Mouse (Mus musculus) embryonic facial prominence, embryonic 15.5 days (tissue): ENCODE measurements around the gene Tns3. TPM values are rescaled to one million over a fixed set of nuclear protein-coding genes. Genes with fewer than 3 reads are reported as not detected.

Source experiments
- ATAC-seq: fragments of 200-750 bp; cut with Nextera tagmentation; 2 replicates; pipeline ENCODE4 v1.8.0; 2017; ENCODE audit warnings: low read depth, moderate TSS enrichment; ENCODE audit not compliant: insufficient number of reproducible peaks, low FRiP score, low TSS enrichment
- H3K27ac ChIP-seq: fragments of 300-500 bp; sonication (generic); replicated peaks from 2 replicates; pipeline ENCODE4 v1.5.1; 2015; ENCODE audit warnings: mild to moderate bottlenecking, inconsistent platforms
- H3K27me3 ChIP-seq: fragments of 300-500 bp; sonication (generic); 2 replicates; pipeline ENCODE4 v1.6.1; 2015; ENCODE audit warnings: inconsistent platforms
- H3K36me3 ChIP-seq: fragments of 300-500 bp; sonication (generic); 2 replicates; pipeline ENCODE4 v1.6.1; 2015; ENCODE audit warnings: mild to moderate bottlenecking, inconsistent platforms
- H3K4me1 ChIP-seq: fragments of 300-500 bp; sonication (generic); 2 replicates; pipeline ENCODE4 v1.6.1; 2015; ENCODE audit warnings: inconsistent platforms
- H3K4me2 ChIP-seq: fragments of 300-500 bp; sonication (generic); replicated peaks from 2 replicates; pipeline ENCODE4 v1.6.1; 2015; ENCODE audit warnings: mild to moderate bottlenecking, inconsistent platforms
- H3K4me3 ChIP-seq: fragments of 300-500 bp; sonication (generic); replicated peaks from 2 replicates; pipeline ENCODE4 v1.5.1; 2015; ENCODE audit warnings: mild to moderate bottlenecking, inconsistent platforms
- H3K9ac ChIP-seq: fragments of 300-500 bp; sonication (generic); 2 replicates; pipeline ENCODE4 v1.6.1; 2015; ENCODE audit warnings: inconsistent platforms
- H3K9me3 ChIP-seq: fragments of 300-500 bp; sonication (generic); replicated peaks from 2 replicates; pipeline ENCODE4 v1.6.1; 2016; ENCODE audit warnings: inconsistent platforms
- WGBS: fragments of 180-500 bp; shearing (Covaris S2); methylation state at CpG from one replicate; pipeline ENCODE4 v1.1.7; 2015; 5-methylcytosine and 5-hydroxymethylcytosine counted together
- polyA plus RNA-seq: library from polyadenylated mRNA; unstranded; fragments of >200 nt; fragmentation: Nextera tagmentation; extraction: Ambion mirVana; gene quantifications from 2 replicates; pipeline ENCODE4 v1.2.1, GENCODE M21; 2015

Gene Tns3
- polyA plus RNA-seq, 1 experiment from 2014 or later, result 23.4 TPM

DNA sequence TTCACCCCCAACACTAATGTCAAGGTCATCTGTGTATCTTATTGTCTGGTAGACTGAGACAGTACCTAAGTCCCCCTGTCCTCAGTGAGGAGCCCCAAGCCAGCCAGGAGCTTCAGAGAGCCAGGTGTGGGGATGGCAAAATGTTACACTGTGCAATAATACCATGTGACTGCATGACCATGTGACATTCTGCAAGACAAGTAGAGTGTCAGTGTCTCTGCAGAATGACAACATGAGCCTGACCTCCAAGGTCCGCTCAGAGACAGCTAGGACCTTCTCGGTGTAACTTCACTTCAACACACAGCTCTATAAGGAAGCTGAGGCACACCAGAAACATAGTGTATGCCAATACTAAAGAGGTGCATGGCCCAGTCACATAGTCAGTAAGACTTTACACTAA is 20.1 kb downstream of the Tns3 start:
- WGBS, result 93% methylated on average over 2 of the region's 2 CpGs
- Histone ChIP-seq H3K27me3 (no peaks in the 10 kb centered on the region), H3K4me1 (peaks cover 35% of the 10 kb centered on the region), H3K4me2 (no peak overlapping the region), H3K9me3 (no peaks in the 10 kb centered on the region), H3K36me3 (no peaks in the 10 kb centered on the region), H3K27ac (no peak overlapping the region), H3K4me3 (no peak overlapping the region), H3K9ac (no peak overlapping the region)
- ATAC-seq, result no peak

DNA sequence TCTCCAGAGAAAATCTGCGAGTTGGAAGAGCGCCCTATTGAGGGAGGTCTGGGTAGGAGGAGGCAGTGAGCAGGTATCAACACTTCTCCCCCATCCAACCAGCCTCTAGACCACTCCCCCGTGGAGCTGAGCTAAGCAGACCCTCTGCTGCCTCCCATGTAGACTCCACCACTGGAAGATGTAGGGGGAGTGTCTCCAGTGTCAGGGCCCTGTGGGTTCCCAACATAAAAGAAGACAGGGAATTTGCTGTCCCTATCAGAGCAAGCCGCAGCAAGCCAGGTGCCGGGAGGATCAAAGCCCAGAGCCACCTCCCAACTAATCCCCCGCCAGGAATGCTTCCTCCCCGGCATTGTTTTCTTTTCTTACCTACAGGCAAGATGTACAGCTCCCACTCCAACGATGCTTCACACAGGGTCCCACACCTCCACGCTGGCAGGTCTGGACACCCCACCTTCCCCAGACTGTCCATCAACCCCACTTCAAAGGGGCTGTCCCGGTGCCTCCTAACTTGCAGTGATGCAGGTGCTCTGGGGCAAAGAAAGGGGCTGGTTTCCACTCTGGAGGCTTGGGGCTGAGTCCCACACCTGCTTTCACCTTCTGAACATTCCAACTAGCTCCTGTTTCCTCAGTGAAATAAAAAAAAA is 22.6 kb downstream of the Tns3 start:
- peak; percentile 50; the same call in 1 of the 2 replicates for ATAC-seq
- no peak overlapping the region for H3K27ac ChIP-seq

DNA sequence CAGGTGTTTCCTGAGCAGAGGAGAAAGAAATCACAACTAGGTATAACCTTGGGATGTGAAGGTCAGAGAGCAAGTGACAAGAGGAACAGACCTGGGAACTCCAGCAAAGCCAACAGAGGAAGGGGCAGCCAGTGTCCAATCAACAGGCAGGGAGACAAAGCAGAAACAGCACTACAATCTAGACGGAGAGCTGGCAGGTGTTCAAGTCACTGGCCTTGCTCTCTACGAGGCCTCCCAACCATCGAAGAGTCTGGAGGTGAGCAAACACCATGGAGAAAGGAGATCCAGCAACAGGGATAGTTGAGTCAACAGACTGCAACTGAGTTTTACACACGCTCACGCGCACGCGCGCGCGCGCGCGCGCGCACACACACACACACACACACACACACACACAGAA is 24.6 kb downstream of the Tns3 start:
- Histone ChIP-seq H3K4me1 (peaks cover 23% of the 10 kb centered on the region), H3K36me3 (no peaks in the 10 kb centered on the region), H3K9me3 (no peaks in the 10 kb centered on the region), H3K4me2 (no peak overlapping the region), H3K4me3 (no peak overlapping the region), H3K27me3 (no peaks in the 10 kb centered on the region), H3K9ac (no peak overlapping the region), H3K27ac (no peak overlapping the region)
- ATAC-seq, result no peak
- WGBS, result 93% methylated on average over 16 of the region's 16 CpGs

More for the DNA sequence above, 22.6 kb downstream of the Tns3 start:
- Histone ChIP-seq H3K36me3 (no peaks in the 10 kb centered on the region), H3K9ac (no peak overlapping the region), H3K9me3 (no peaks in the 10 kb centered on the region), H3K4me1 (peaks cover 26% of the 10 kb centered on the region), H3K27me3 (no peaks in the 10 kb centered on the region), H3K4me2 (no peak overlapping the region), H3K4me3 (no peak overlapping the region)
- 36% methylated on average over 10 of the region's 10 CpGs for WGBS

GRCm38 (mm10) chr11:8639007-8639718 is 25.2 kb downstream of the Tns3 start:
- Histone ChIP-seq H3K27ac (no peak overlapping the region), H3K9me3 (no peaks in the 10 kb centered on the region), H3K4me3 (no peak overlapping the region), H3K27me3 (no peaks in the 10 kb centered on the region), H3K4me1 (peaks cover 26% of the 10 kb centered on the region), H3K36me3 (no peaks in the 10 kb centered on the region), H3K9ac (no peak overlapping the region), H3K4me2 (no peak overlapping the region)
- 89% methylated on average over 6 of the region's 6 CpGs for WGBS
- ATAC-seq, result no peak

DNA sequence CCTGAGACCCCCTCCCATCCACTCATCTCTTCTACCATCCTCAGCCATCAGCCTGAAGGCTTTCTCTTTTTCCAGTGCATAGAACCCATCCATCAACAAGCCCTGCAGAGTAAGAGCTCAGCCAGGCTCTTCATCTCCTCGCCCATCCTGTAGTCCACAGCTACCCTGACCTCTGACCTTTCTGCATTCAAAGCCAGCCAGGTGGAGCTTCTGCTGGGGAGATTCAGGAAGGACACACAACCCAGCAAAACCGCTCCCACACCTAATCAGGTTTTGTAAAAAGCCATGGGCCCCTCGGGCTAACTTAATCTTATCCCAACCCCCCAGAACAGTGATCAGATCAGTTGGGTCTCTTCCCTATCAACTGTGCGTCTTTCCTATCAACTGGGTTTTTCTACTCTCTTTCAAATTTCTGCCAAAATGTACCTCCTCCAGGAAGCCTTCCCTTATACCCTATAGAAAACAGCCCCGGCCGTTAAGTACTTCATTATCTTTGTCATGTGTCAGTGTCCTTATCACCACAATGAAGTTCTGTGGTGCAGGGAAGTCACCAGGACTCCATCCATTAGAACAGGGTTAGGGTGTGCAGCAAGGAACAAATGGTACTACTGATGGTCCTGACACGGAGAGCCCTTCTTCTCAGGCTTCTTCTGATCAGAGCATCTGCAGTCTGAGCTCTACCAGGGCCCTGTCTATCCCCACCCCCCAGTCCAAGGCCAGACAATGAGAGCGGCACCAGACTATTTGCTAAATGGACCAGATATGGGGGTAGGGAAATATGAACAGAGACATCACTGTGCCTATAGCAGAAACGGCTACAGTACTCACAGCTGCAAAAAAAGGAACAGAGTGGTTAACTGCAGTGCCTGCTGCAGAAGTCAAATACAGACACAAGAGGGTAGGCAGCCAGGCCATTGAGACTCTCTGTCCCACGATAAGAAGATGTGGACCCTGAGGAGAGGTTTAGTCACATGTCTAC is 26.6 kb downstream of the Tns3 start:
- H3K4me1 ChIP-seq, result peaks cover 26% of the 10 kb centered on the region
- no peak overlapping the region for H3K27ac ChIP-seq
- H3K36me3 ChIP-seq, result no peaks in the 10 kb centered on the region
- 78% methylated on average over 10 of the region's 10 CpGs for WGBS
- H3K4me3 ChIP-seq, result no peak overlapping the region
- no peak for ATAC-seq
- H3K4me2 ChIP-seq, result no peak overlapping the region
- no peaks in the 10 kb centered on the region for H3K9me3 ChIP-seq
- H3K9ac ChIP-seq, result no peak overlapping the region
- H3K27me3 ChIP-seq, result no peaks in the 10 kb centered on the region

DNA sequence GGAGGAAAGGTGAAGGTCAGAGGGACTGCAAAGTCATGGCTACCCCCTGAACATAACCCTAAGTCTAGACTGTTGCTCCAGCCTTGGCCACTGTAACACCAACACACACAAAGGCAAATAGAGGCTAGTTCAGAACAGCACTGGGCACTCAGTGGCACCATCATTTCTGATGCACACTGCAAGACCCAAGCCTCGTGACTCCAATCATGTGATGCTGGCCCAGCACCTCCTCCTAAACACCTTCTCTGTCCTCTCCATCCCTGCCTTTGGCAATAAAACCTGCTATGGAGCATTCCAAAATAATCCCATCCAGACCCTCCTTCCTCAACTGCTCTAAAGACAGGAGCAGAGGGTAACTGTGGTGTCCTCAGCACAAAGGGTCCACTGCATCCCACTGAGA is 27.7 kb downstream of the Tns3 start:
- Histone ChIP-seq H3K4me1 (peaks cover 25% of the 10 kb centered on the region), H3K9ac (no peak overlapping the region), H3K4me3 (no peak overlapping the region), H3K4me2 (no peak overlapping the region), H3K36me3 (no peaks in the 10 kb centered on the region), H3K27me3 (no peaks in the 10 kb centered on the region), H3K9me3 (no peaks in the 10 kb centered on the region), H3K27ac (no peak overlapping the region)
- 53% methylated on average over 1 of the region's 1 CpGs for WGBS
- no peak for ATAC-seq

DNA sequence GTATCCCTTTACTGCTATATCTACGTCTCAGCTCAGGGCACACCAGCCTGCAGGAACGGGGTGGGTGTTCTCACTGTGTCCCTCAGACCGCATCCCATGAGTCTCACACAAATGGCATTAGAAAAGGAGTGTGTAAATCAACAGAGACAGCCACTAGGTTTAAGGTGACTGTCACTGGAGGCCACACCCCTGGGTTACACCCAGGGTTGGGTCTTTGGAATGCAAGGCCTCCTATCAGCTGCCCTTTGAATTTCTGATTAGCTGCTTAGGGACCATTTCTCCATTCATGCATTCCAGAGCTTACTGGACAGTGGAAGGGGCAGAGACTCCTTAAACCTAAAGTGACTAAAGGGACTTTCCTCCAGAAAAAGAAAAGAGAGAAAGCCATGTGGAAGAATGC is 28.6 kb downstream of the Tns3 start:
- ATAC-seq, result no peak
- Histone ChIP-seq H3K9me3 (no peaks in the 10 kb centered on the region), H3K27ac (no peak overlapping the region), H3K4me2 (no peak overlapping the region), H3K4me3 (no peak overlapping the region), H3K4me1 (peaks cover 16% of the 10 kb centered on the region), H3K27me3 (no peaks in the 10 kb centered on the region), H3K36me3 (no peaks in the 10 kb centered on the region), H3K9ac (no peak overlapping the region)
- WGBS, result 91% methylated on average over 3 of the region's 3 CpGs

GRCm38 (mm10) chr11:8634728-8635410 is 29.5 kb downstream of the Tns3 start:
- Histone ChIP-seq H3K4me3 (no peak overlapping the region), H3K36me3 (no peaks in the 10 kb centered on the region), H3K27ac (no peak overlapping the region), H3K27me3 (no peaks in the 10 kb centered on the region), H3K9me3 (no peaks in the 10 kb centered on the region), H3K4me1 (peaks cover 10% of the 10 kb centered on the region), H3K9ac (no peak overlapping the region), H3K4me2 (no peak overlapping the region)
- no peak for ATAC-seq
- WGBS, result 78% methylated on average over 7 of the region's 7 CpGs

GRCm38 (mm10) chr11:8632163-8632562 is 32.2 kb downstream of the Tns3 start:
- no peak overlapping the region for H3K9ac ChIP-seq
- peaks cover 9% of the 10 kb centered on the region; the same call in 1 of the 2 replicates for H3K4me1 ChIP-seq
- no peaks in the 10 kb centered on the region for H3K36me3 ChIP-seq
- H3K27me3 ChIP-seq, result no peaks in the 10 kb centered on the region
- 65% methylated on average over 5 of the region's 5 CpGs for WGBS
- ATAC-seq, result no peak
- no peaks in the 10 kb centered on the region for H3K9me3 ChIP-seq
- no peak overlapping the region for H3K4me2 ChIP-seq
- no peak overlapping the region for H3K4me3 ChIP-seq
- no peak overlapping the region for H3K27ac ChIP-seq

- H3K4me1 ChIP-seq, result peaks cover 27% of the 10 kb centered on the region
- no peak for ATAC-seq
- no peaks in the 10 kb centered on the region for H3K9me3 ChIP-seq
- no peak overlapping the region for H3K9ac ChIP-seq
- H3K4me2 ChIP-seq, result no peak overlapping the region
- no peaks in the 10 kb centered on the region for H3K27me3 ChIP-seq
- no peak overlapping the region for H3K27ac ChIP-seq
- no peak overlapping the region for H3K4me3 ChIP-seq
- WGBS, result 74% methylated on average over 8 of the region's 8 CpGs
- H3K36me3 ChIP-seq, result no peaks in the 10 kb centered on the region
Observed at GRCm38 (mm10) chr11:8629862-8630390, 34.4 kb downstream of the Tns3 start.
